ENCODE assay signal across 8 mouse cellular contexts in the genomic region with DNA sequence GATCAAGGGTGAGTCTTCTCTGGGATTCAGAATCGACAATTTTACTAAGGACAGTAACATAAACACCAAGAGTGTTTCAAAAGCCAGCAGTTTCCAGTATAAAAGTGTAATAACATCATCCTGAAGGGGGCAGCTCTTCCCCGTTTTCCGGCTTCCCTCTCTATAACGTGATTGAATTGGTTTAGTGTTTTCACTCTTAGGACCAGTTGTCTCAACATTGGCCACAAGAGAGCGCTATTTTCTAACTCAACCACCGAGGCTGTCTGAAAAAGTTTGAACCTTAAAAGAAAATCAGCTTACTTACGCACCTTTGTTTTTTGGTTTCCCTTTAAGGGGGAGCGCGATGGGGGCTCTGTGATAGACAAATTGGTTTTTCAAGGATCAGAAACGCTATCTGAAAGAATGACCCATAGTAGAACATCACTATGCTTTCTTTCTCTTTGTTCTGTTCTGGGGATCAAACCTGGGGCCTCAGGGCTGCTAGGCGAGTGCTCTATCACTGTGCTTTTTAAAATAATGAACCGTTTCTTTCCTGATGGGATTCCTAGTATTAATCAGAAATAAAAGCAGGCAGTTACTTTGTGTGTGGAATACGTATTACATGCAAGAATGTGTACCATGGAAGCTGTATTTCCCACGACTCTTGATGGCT. TPM values are rescaled to one million over a fixed set of nuclear protein-coding genes. Genes with fewer than 3 reads are reported as not detected.
DNase-seq lines count a peak whose midpoint lies in the region; ATAC-seq and TF ChIP-seq lines count a peak whose summit lies in the region.

No protein-coding gene starts in this region.

- intact Hi-C loops in left cerebral cortex, adult 2 months (cut with DNase I) = loop anchor here (1.0 to 10.0 kb wide), 3 partner anchors 135 to 243 kb away; no protein-coding TSS in a partner anchor

- peak; percentile 90 for DNase-seq in adipocyte (ENCODE audit: low spot score)
- DNase-seq in embryo, embryonic 10 days (ENCODE audit: low spot score) = peak; percentile 93
- DNase-seq in gastrocnemius, postnatal 10 days = peak; percentile 57
- DNase-seq in induced T-regulatory cell, adult 2 months (ENCODE audit: low read depth) = peak; percentile 95
- DNase-seq in left cerebral cortex, adult 2 months (ENCODE audit: extremely low spot score in 1 of 2, low spot score in 2 of 2) = peak; percentile 81
- DNase-seq in right cerebral cortex, adult 18-20 months = peak; percentile 80
- peak; percentile 78 for DNase-seq in urinary bladder, postnatal 36 days (ENCODE audit: low spot score in 2 of 2)

- H3K27ac ChIP-seq in left cerebral cortex, adult 2 months = no peak overlapping the region

- TF ChIP-seq CTCF in left cerebral cortex, adult 2 months (IDR thresholded peaks at IDR 0.05) = peak; percentile 90

- peak; percentile 95 for ATAC-seq in megakaryocyte, adult 5-6 weeks (ENCODE audit: poor library complexity, severe bottlenecking)

- no peak overlapping the region for H3K4me3 ChIP-seq in left cerebral cortex, adult 2 months

RNA-seq across cellular contexts. Expression of a gene that starts 18.2 kb away (rescaled TPM):
- 10 to 100 TPM in 1 of 2 experiments, 1 to 10 TPM in 1; 10.0 to 13.8 TPM for total RNA-seq in gastrocnemius, postnatal 10 days (2021)
- 1 to 10 TPM; 3.8 to 3.9 TPM for total RNA-seq in left cerebral cortex, adult 2 months (2021)
- total RNA-seq in megakaryocyte, adult 5-6 weeks (2015) = 24.4 and 26.2 TPM in 2 replicates
- total RNA-seq in megakaryocyte, adult 5-6 weeks (2017) = 31.9 and 41.4 TPM in 2 replicates
